Mouse (Mus musculus): ENCODE data around the gene Cflar. TPM values are rescaled to one million over a fixed set of nuclear protein-coding genes. Genes with fewer than 3 reads are reported as not detected.
"Not testable (repeated sequence)": the region's sequence is repeated elsewhere in the genome, so short reads cannot be mapped to it uniquely, and the experiment has no call there.

Cflar gene
- polyA plus RNA-seq, 1 experiment from 2014 or later, result 41.2 TPM

GRCm38 (mm10) chr1:58796853-58797252 lies 85.5 kb downstream of the Cflar start:
- Histone ChIP-seq H3K4me1 (peaks cover 2% of the 10 kb centered on the region; the same call in 1 of the 2 replicates), H3K4me2 (no peak overlapping the region), H3K27me3 (no peaks in the 10 kb centered on the region), H3K36me3 (peaks cover 8% of the 10 kb centered on the region; the same call in 1 of the 2 replicates), H3K9me3 (no peaks in the 10 kb centered on the region), H3K9ac (no peak overlapping the region), H3K4me3 (no peak overlapping the region), H3K27ac (no peak overlapping the region)
- ATAC-seq (ENCODE audit: insufficient number of reproducible peaks, low FRiP score, low TSS enrichment, low read depth), result no peak
- WGBS, result 71% methylated on average over 4 of the region's 4 CpGs

DNA sequence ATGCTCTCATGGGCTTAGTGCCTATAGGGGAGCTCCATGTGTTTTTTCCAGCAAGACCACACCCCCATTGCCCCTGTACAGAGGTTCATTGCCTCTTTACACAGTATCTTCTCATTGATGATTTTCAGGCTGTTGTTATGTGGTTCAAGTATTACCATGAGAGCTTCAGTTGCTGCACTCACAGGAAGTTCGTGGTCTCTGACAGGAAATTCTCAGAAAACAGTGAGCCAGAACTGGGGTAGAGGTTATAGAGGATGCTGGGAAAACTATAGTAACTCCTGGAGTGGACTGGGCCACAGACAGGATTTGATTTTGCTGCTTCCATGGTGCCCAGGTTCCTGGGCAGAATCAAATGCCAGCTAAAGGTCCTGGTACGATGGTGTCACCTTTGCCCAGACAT lies 86.1 kb downstream of the Cflar start:
- H3K36me3 ChIP-seq, result peaks cover 8% of the 10 kb centered on the region; the same call in 1 of the 2 replicates
- 84% methylated on average over 2 of the region's 2 CpGs for WGBS
- no peak overlapping the region for H3K4me2 ChIP-seq
- ATAC-seq (ENCODE audit: insufficient number of reproducible peaks, low FRiP score, low TSS enrichment, low read depth), result no peak
- no peak overlapping the region for H3K9ac ChIP-seq
- no peak overlapping the region for H3K27ac ChIP-seq
- H3K4me1 ChIP-seq, result peaks cover 4% of the 10 kb centered on the region
- H3K4me3 ChIP-seq, result no peak overlapping the region
- H3K27me3 ChIP-seq, result no peaks in the 10 kb centered on the region
- H3K9me3 ChIP-seq, result no peaks in the 10 kb centered on the region

DNA sequence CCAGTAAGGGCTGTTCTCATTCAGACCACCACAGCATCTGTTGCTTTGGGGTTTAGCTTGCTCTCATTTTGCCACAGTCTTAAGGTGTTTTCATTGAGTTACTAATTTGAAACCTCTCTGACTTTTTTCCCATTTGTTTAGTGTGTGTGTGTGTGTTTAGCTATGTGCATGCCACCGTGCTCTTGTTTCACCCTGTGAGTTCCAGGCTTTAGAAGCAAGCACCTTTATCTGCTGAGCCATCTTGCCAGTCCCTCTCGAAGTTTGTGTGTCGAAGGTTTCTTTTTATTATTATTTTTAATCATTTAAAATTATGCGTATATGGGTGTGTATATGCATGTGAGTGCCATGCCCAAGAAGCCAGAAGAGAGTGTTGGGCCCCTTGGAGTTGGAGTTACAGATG lies 87.6 kb downstream of the Cflar start:
- Histone ChIP-seq H3K4me1 (peaks cover 7% of the 10 kb centered on the region), H3K4me2 (no peak overlapping the region), H3K27ac (no peak overlapping the region), H3K9ac (no peak overlapping the region), H3K4me3 (no peak overlapping the region), H3K9me3 (no peaks in the 10 kb centered on the region), H3K27me3 (no peaks in the 10 kb centered on the region), H3K36me3 (peaks cover 8% of the 10 kb centered on the region; the same call in 1 of the 2 replicates)
- no peak for ATAC-seq (ENCODE audit: insufficient number of reproducible peaks, low FRiP score, low TSS enrichment, low read depth)
- WGBS, result 95% methylated on average over 4 of the region's 4 CpGs

GRCm38 (mm10) chr1:58800644-58801043 lies 89.3 kb downstream of the Cflar start:
- not testable (repeated sequence) for H3K27me3 ChIP-seq; H3K9me3 ChIP-seq; H3K9ac ChIP-seq; ATAC-seq (ENCODE audit: insufficient number of reproducible peaks, low FRiP score, low TSS enrichment, low read depth); H3K4me3 ChIP-seq; H3K4me1 ChIP-seq; H3K4me2 ChIP-seq; H3K36me3 ChIP-seq; H3K27ac ChIP-seq
- 88% methylated on average over 7 of the region's 7 CpGs for WGBS

- no peaks in the 10 kb centered on the region for H3K9me3 ChIP-seq
- no peak for ATAC-seq (ENCODE audit: insufficient number of reproducible peaks, low FRiP score, low TSS enrichment, low read depth)
- H3K9ac ChIP-seq, result no peak overlapping the region
- no peak overlapping the region for H3K4me3 ChIP-seq
- H3K36me3 ChIP-seq, result peaks cover 8% of the 10 kb centered on the region; the same call in 1 of the 2 replicates
- H3K27me3 ChIP-seq, result no peaks in the 10 kb centered on the region
- WGBS, result 89% methylated on average over 8 of the region's 8 CpGs
- peaks cover 7% of the 10 kb centered on the region for H3K4me1 ChIP-seq
- H3K4me2 ChIP-seq, result no peak overlapping the region
- no peak overlapping the region for H3K27ac ChIP-seq
Observed at GRCm38 (mm10) chr1:58801558-58802285, 90.4 kb downstream of the Cflar start.

DNA sequence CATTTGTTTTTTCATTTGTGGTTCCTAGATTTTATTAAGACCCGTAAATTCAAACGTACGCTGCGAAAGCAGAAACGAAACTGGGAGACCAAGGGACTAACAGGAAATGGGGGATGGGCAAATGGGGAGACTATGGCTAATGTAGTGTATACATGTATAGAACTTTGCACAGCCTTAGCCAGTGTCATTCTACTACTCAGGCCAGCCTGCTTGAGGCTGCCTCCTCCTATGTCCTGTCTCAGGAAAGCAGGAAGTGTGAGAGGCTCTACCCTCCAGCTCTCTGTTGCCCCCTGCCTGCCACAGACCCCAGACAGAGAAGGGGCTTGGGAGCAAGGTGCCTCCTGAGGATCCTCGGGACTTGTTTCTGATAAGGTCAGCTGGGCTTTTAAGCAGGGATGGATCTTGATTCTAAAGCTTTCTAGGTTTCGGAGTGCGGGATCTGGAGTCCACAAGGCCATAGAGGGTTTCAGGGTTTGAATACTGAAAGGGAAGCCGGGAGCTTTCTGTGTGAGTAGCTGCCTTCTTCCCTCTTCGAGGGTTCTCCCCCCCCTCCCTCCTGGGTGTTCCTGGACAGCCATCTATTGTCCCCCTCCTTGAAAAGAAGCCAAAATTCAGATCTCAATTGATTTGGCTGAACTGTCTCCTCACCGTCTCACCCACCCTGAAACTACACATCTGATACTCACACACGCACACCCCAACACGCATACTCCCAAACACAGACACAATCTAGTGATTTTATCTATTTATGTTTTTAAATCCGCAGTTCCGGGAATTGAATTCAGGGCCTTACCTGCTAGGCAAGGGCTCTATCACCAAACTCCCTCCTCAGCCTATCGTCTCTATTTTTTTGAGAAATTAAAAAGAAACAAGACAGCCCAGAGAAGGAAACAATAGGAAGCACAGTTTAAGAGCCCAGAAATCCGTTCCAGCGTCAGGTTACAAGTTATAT lies 91.3 kb downstream of the Cflar start:
- no peak for ATAC-seq (ENCODE audit: insufficient number of reproducible peaks, low FRiP score, low TSS enrichment, low read depth)
- no peak overlapping the region for H3K4me2 ChIP-seq

DNA sequence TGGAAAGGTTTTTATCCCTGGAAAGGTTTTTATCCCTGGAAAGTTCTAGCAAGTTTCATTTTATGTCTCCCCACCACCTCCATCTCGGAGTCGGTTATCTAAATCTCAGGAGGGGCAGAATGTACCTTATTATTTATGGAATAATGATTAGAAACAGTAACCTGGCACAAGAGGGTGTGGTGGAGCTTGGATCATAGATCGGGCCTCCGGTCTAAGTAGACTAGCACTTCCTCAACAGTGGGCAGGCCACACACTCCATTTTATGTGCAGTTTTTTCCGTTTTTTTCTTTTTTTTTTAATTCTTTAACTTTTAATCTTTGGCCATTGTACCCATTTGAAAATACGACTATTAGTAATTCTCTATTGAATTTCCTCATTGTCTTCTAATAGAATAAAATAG lies 92.2 kb downstream of the Cflar start:
- H3K9me3 ChIP-seq, result no peaks in the 10 kb centered on the region
- H3K27ac ChIP-seq, result no peak overlapping the region
- ATAC-seq (ENCODE audit: insufficient number of reproducible peaks, low FRiP score, low TSS enrichment, low read depth), result no peak
- H3K27me3 ChIP-seq, result no peaks in the 10 kb centered on the region
- H3K4me1 ChIP-seq, result peaks cover 5% of the 10 kb centered on the region
- H3K9ac ChIP-seq, result no peak overlapping the region
- 73% methylated on average over 6 of the region's 6 CpGs for WGBS
- H3K36me3 ChIP-seq, result peaks cover 10% of the 10 kb centered on the region; the same call in 1 of the 2 replicates
- no peak overlapping the region for H3K4me3 ChIP-seq
- no peak overlapping the region for H3K4me2 ChIP-seq

More for the DNA sequence above, 91.3 kb downstream of the Cflar start:
- Histone ChIP-seq H3K4me3 (no peak overlapping the region), H3K27ac (0 out of 2 replicates have a peak overlapping the region, but pooled peaks have one; percentile 33), H3K27me3 (no peaks in the 10 kb centered on the region), H3K9me3 (no peaks in the 10 kb centered on the region), H3K4me1 (peaks cover 5% of the 10 kb centered on the region), H3K36me3 (peaks cover 8% of the 10 kb centered on the region; the same call in 1 of the 2 replicates), H3K9ac (no peak overlapping the region)
- WGBS, result 58% methylated on average over 18 of the region's 18 CpGs

- peaks cover 5% of the 10 kb centered on the region for H3K4me1 ChIP-seq
- no peak for ATAC-seq (ENCODE audit: insufficient number of reproducible peaks, low FRiP score, low TSS enrichment, low read depth)
- H3K9me3 ChIP-seq, result no peaks in the 10 kb centered on the region
- no peak overlapping the region for H3K27ac ChIP-seq
- no peaks in the 10 kb centered on the region for H3K27me3 ChIP-seq
- WGBS, result 77% methylated on average over 3 of the region's 3 CpGs
- no peak overlapping the region for H3K4me2 ChIP-seq
- H3K4me3 ChIP-seq, result no peak overlapping the region
- H3K9ac ChIP-seq, result no peak overlapping the region
- 0 out of 2 replicates have a peak, but pooled peaks cover 3% of the 10 kb centered on the region for H3K36me3 ChIP-seq
Observed at GRCm38 (mm10) chr1:58806651-58807050, 95.3 kb downstream of the Cflar start.

Other genes with a start within 250 kb of the Cflar start
- 23.7 and 27.2 TPM in 2 replicates for gene Orc2, start 206.4 kb upstream of the Cflar start, polyA plus RNA-seq (2015; fragmentation: Nextera tagmentation; extraction: Ambion mirVana)
- 6.1 and 7.4 TPM in 2 replicates for gene Fam126b, start 125.2 kb upstream of the Cflar start, polyA plus RNA-seq (2015; fragmentation: Nextera tagmentation; extraction: Ambion mirVana)
- gene Ndufb3, start 125.1 kb upstream of the Cflar start, polyA plus RNA-seq (2015; fragmentation: Nextera tagmentation; extraction: Ambion mirVana), result 134 and 157 TPM in 2 replicates
- gene Als2cr12, start 15.5 kb upstream of the Cflar start, polyA plus RNA-seq (2015; fragmentation: Nextera tagmentation; extraction: Ambion mirVana), result 0.10 and 0.16 TPM in 2 replicates
- gene Casp8, start 83.9 kb downstream of the Cflar start, polyA plus RNA-seq (2015; fragmentation: Nextera tagmentation; extraction: Ambion mirVana), result 38.3 and 38.9 TPM in 2 replicates

Measured in limb, embryonic 15.5 days (tissue).